Mouse (Mus musculus) embryonic fibroblast, embryonic 13.5 days (primary cell): ENCODE data around the gene Fscb. TPM values are rescaled to one million over a fixed set of nuclear protein-coding genes. Genes with fewer than 3 reads are reported as not detected.

Experiments
- H3K27ac ChIP-seq: 2 replicates; pipeline ENCODE4 v1.5.1; 2012; ENCODE audit warnings: low read length, control low read depth, inconsistent platforms; ENCODE audit not compliant: insufficient read depth
- H3K4me1 ChIP-seq: 2 replicates; pipeline ENCODE4 v1.6.1; 2011; ENCODE audit warnings: low read length; ENCODE audit not compliant: control insufficient read depth, insufficient read depth
- H3K4me3 ChIP-seq: 2 replicates; pipeline ENCODE4 v1.5.1; 2011; ENCODE audit warnings: mild to moderate bottlenecking, control low read depth, low read length; ENCODE audit not compliant: insufficient read depth
- CTCF ChIP-seq: IDR thresholded peaks from 2 replicates; pipeline ENCODE4 v1.5.1; 2011; ENCODE audit warnings: mild to moderate bottlenecking, control low read depth, low read length, moderate library complexity, borderline replicate concordance; ENCODE audit not compliant: insufficient read depth
- POLR2A ChIP-seq: IDR thresholded peaks from 2 replicates; pipeline ENCODE4 v1.6.1; 2011; ENCODE audit warnings: low read depth, mild to moderate bottlenecking, control low read depth, low read length, moderate library complexity
- polyA plus RNA-seq: library from polyadenylated mRNA; stranded (reverse); fragments of >200 nt; gene quantifications from 2 replicates; pipeline ENCODE4 v1.2.4, GENCODE M21; 2011; ENCODE audit warnings: low read depth; ENCODE audit not compliant: missing spikeins, insufficient read length

Gene Fscb
- polyA plus RNA-seq = not detected in 2 replicates

- TF ChIP-seq CTCF (no peak), POLR2A (no peak)
These were observed at the start of gene Fscb for GRCm38 (mm10) chr12:64474590-64474989. Gene Fscb, minus strand, starts transcription at chr12:64474690.

GRCm38 (mm10) chr12:64516775-64517174, 42.3 kb upstream of the Fscb start:
- H3K4me1 ChIP-seq = no peaks in the 10 kb centered on the region
- no peak overlapping the region for H3K4me3 ChIP-seq
- TF ChIP-seq CTCF = no peak
- TF ChIP-seq POLR2A = no peak
- no peak overlapping the region for H3K27ac ChIP-seq

More at GRCm38 (mm10) chr12:64474590-64474989, at the start of gene Fscb:
- no peak within 1 kb of the TSS for H3K27ac ChIP-seq
- no peaks in the 10 kb centered on the region for H3K4me1 ChIP-seq
- H3K4me3 ChIP-seq = no peak within 1 kb of the TSS

GRCm38 (mm10) chr12:64513439-64513838, 38.9 kb upstream of the Fscb start:
- H3K4me3 ChIP-seq = no peak overlapping the region

GRCm38 (mm10) chr12:64497706-64498105, 23.2 kb upstream of the Fscb start:
- H3K4me3 ChIP-seq = no peak overlapping the region
- no peak for TF ChIP-seq POLR2A
- no peak for TF ChIP-seq CTCF
- H3K4me1 ChIP-seq = no peaks in the 10 kb centered on the region
- H3K27ac ChIP-seq = no peak overlapping the region

More at GRCm38 (mm10) chr12:64513439-64513838, 38.9 kb upstream of the Fscb start:
- Histone ChIP-seq H3K27ac (no peak overlapping the region), H3K4me1 (no peaks in the 10 kb centered on the region)
- TF ChIP-seq POLR2A = no peak
- TF ChIP-seq CTCF = no peak

- TF ChIP-seq CTCF (no peak), POLR2A (no peak)
- Histone ChIP-seq H3K4me1 (no peaks in the 10 kb centered on the region), H3K27ac (no peak overlapping the region), H3K4me3 (no peak overlapping the region)
These were observed 875 bp downstream of the Fscb start for GRCm38 (mm10) chr12:64473615-64474014.

- no peak overlapping the region for H3K27ac ChIP-seq
- H3K4me3 ChIP-seq = no peak overlapping the region
- TF ChIP-seq CTCF (no peak), POLR2A (no peak)
- no peaks in the 10 kb centered on the region for H3K4me1 ChIP-seq
These were observed 1.4 kb downstream of the Fscb start for GRCm38 (mm10) chr12:64473136-64473535.

GRCm38 (mm10) chr12:64455228-64455627, 19.3 kb downstream of the Fscb start:
- TF ChIP-seq CTCF (no peak), POLR2A (no peak)
- no peak overlapping the region for H3K4me3 ChIP-seq
- no peaks in the 10 kb centered on the region for H3K4me1 ChIP-seq
- no peak overlapping the region for H3K27ac ChIP-seq

GRCm38 (mm10) chr12:64449911-64450310, 24.6 kb downstream of the Fscb start:
- TF ChIP-seq CTCF (no peak), POLR2A (no peak)
- H3K27ac ChIP-seq = no peak overlapping the region
- no peaks in the 10 kb centered on the region for H3K4me1 ChIP-seq
- H3K4me3 ChIP-seq = no peak overlapping the region

GRCm38 (mm10) chr12:64436675-64437074, 37.8 kb downstream of the Fscb start:
- Histone ChIP-seq H3K27ac (no peak overlapping the region), H3K4me3 (no peak overlapping the region), H3K4me1 (no peaks in the 10 kb centered on the region)
- TF ChIP-seq CTCF = no peak
- no peak for TF ChIP-seq POLR2A
